Mouse (Mus musculus) G1E (cell line): ENCODE results near the gene Fyb.

Source experiments
- CTCF ChIP-seq: IDR thresholded peaks from 2 replicates; pipeline ENCODE4 v1.5.1; 2012; ENCODE audit warnings: low read depth, low read length, inconsistent platforms, mixed read lengths
- POLR2AphosphoS5 ChIP-seq: IDR thresholded peaks from 2 replicates; pipeline ENCODE4 v1.6.1; 2012; ENCODE audit warnings: low read depth, low read length, inconsistent platforms; ENCODE audit not compliant: insufficient replicate concordance

DNA sequence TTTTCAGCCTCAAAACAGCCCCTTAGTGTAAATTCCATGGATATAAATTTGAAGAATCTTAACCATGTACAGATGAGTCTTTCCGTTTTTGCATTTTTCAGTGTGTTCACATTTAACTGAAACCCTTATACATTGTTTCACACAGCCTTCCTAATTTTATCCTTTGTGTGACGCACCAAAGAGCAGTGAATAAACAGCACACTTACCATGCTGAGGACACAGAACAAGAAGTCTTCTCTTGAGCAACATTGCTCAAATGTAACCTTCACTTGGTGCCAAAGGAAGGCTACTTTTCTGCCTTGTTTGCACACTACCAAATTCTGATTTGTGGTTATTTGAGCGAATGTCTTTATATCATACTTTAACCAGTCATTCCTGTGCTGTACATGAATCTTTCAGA, 122.8 kb downstream of the Fyb start:
- TF ChIP-seq CTCF = no peak
- TF ChIP-seq POLR2AphosphoS5 = no peak
